Mouse (Mus musculus): ENCODE measurements around the gene Cachd1. TPM values are rescaled to one million over a fixed set of nuclear protein-coding genes. Genes with fewer than 3 reads are reported as not detected.

Cachd1 gene
- polyA plus RNA-seq, 1 experiment from 2014 or later: 7.0 TPM

- Histone ChIP-seq H3K9ac (ENCODE audit: low read length) (no peak overlapping the region), H3K4me1 (replicated peaks; ENCODE audit: control insufficient read depth, insufficient read depth) (no peaks in the 10 kb centered on the region), H3K27me3 (ENCODE audit: control insufficient read depth, insufficient read depth, low read length) (no peaks in the 10 kb centered on the region), H3K27ac (replicated peaks) (no peak overlapping the region), H3K9me3 (ENCODE audit: control insufficient read depth, low read length) (no peaks in the 10 kb centered on the region), H3K4me2 (replicated peaks; ENCODE audit: low read depth) (no peak overlapping the region), H3K36me3 (ENCODE audit: control insufficient read depth, insufficient read depth, low read length) (no peaks in the 10 kb centered on the region), H3K4me3 (ENCODE audit: low read depth, low read length) (no peak overlapping the region)
- DNase-seq (ENCODE audit: low spot score) (no peak), ATAC-seq (ENCODE audit: low FRiP score, low TSS enrichment) (no peak)
- TF ChIP-seq EP300 (optimal IDR thresholded peaks at IDR 0.05) (no peak), CTCF (IDR thresholded peaks at IDR 0.05; ENCODE audit: low read depth) (no peak)
- 59% methylated on average over 5 of the region's 5 CpGs for WGBS
Measured at GRCm38 (mm10) chr4:101026566-101026965, 250.1 kb downstream of the Cachd1 start.

GRCm38 (mm10) chr4:101026995-101027394 lies 250.5 kb downstream of the Cachd1 start:
- Histone ChIP-seq H3K4me3 (ENCODE audit: low read depth, low read length) (no peak overlapping the region), H3K4me1 (replicated peaks; ENCODE audit: control insufficient read depth, insufficient read depth) (no peaks in the 10 kb centered on the region), H3K4me2 (replicated peaks; ENCODE audit: low read depth) (no peak overlapping the region), H3K27ac (replicated peaks) (no peak overlapping the region), H3K9ac (ENCODE audit: low read length) (no peak overlapping the region), H3K36me3 (ENCODE audit: control insufficient read depth, insufficient read depth, low read length) (no peaks in the 10 kb centered on the region), H3K9me3 (ENCODE audit: control insufficient read depth, low read length) (no peaks in the 10 kb centered on the region), H3K27me3 (ENCODE audit: control insufficient read depth, insufficient read depth, low read length) (no peaks in the 10 kb centered on the region)
- DNase-seq (ENCODE audit: low spot score): no peak
- TF ChIP-seq EP300 (optimal IDR thresholded peaks at IDR 0.05) (no peak), CTCF (IDR thresholded peaks at IDR 0.05; ENCODE audit: low read depth) (no peak)
- no peak for ATAC-seq (ENCODE audit: low FRiP score, low TSS enrichment)
- 57% methylated on average over 2 of the region's 2 CpGs for WGBS

- TF ChIP-seq CTCF (IDR thresholded peaks at IDR 0.05; ENCODE audit: low read depth) (no peak), EP300 (optimal IDR thresholded peaks at IDR 0.05) (no peak)
- ATAC-seq (ENCODE audit: low FRiP score, low TSS enrichment) (no peak), DNase-seq (ENCODE audit: low spot score) (no peak)
- Histone ChIP-seq H3K36me3 (ENCODE audit: control insufficient read depth, insufficient read depth, low read length) (no peaks in the 10 kb centered on the region), H3K9me3 (ENCODE audit: control insufficient read depth, low read length) (no peaks in the 10 kb centered on the region), H3K9ac (ENCODE audit: low read length) (no peak overlapping the region), H3K4me1 (replicated peaks; ENCODE audit: control insufficient read depth, insufficient read depth) (no peaks in the 10 kb centered on the region), H3K4me2 (replicated peaks; ENCODE audit: low read depth) (no peak overlapping the region), H3K4me3 (ENCODE audit: low read depth, low read length) (no peak overlapping the region), H3K27me3 (ENCODE audit: control insufficient read depth, insufficient read depth, low read length) (no peaks in the 10 kb centered on the region), H3K27ac (replicated peaks) (no peak overlapping the region)
- WGBS: 82% methylated on average over 9 of the region's 9 CpGs
Measured at GRCm38 (mm10) chr4:101027852-101028411, 251.5 kb downstream of the Cachd1 start.

- Histone ChIP-seq H3K36me3 (ENCODE audit: control insufficient read depth, insufficient read depth, low read length) (no peaks in the 10 kb centered on the region), H3K4me2 (replicated peaks; ENCODE audit: low read depth) (no peak overlapping the region), H3K27ac (replicated peaks) (no peak overlapping the region), H3K4me1 (replicated peaks; ENCODE audit: control insufficient read depth, insufficient read depth) (no peaks in the 10 kb centered on the region), H3K9ac (ENCODE audit: low read length) (no peak overlapping the region), H3K4me3 (ENCODE audit: low read depth, low read length) (no peak overlapping the region), H3K9me3 (ENCODE audit: control insufficient read depth, low read length) (no peaks in the 10 kb centered on the region), H3K27me3 (ENCODE audit: control insufficient read depth, insufficient read depth, low read length) (no peaks in the 10 kb centered on the region)
- no peak for DNase-seq (ENCODE audit: low spot score)
- TF ChIP-seq CTCF (IDR thresholded peaks at IDR 0.05; ENCODE audit: low read depth) (no peak), EP300 (optimal IDR thresholded peaks at IDR 0.05) (no peak)
- WGBS: 66% methylated on average over 3 of the region's 3 CpGs
- ATAC-seq (ENCODE audit: low FRiP score, low TSS enrichment): no peak
Measured at GRCm38 (mm10) chr4:101033047-101033446, 256.6 kb downstream of the Cachd1 start.

- no peak for TF ChIP-seq EP300 (optimal IDR thresholded peaks at IDR 0.05)
- no peak for TF ChIP-seq CTCF (IDR thresholded peaks at IDR 0.05; ENCODE audit: low read depth)
- WGBS: 64% methylated on average over 5 of the region's 5 CpGs
- ATAC-seq (ENCODE audit: low FRiP score, low TSS enrichment) (no peak), DNase-seq (ENCODE audit: low spot score) (no peak)
- Histone ChIP-seq H3K27me3 (ENCODE audit: control insufficient read depth, insufficient read depth, low read length) (no peaks in the 10 kb centered on the region), H3K4me2 (replicated peaks; ENCODE audit: low read depth) (no peak overlapping the region), H3K27ac (replicated peaks) (no peak overlapping the region), H3K4me1 (replicated peaks; ENCODE audit: control insufficient read depth, insufficient read depth) (no peaks in the 10 kb centered on the region), H3K36me3 (ENCODE audit: control insufficient read depth, insufficient read depth, low read length) (no peaks in the 10 kb centered on the region), H3K9me3 (ENCODE audit: control insufficient read depth, low read length) (no peaks in the 10 kb centered on the region), H3K9ac (ENCODE audit: low read length) (no peak overlapping the region), H3K4me3 (ENCODE audit: low read depth, low read length) (no peak overlapping the region)
Measured at GRCm38 (mm10) chr4:101035131-101035530, 258.7 kb downstream of the Cachd1 start.

GRCm38 (mm10) chr4:101037156-101037555 lies 260.7 kb downstream of the Cachd1 start:
- Histone ChIP-seq H3K9ac (ENCODE audit: low read length) (no peak overlapping the region), H3K4me3 (ENCODE audit: low read depth, low read length) (no peak overlapping the region), H3K27me3 (ENCODE audit: control insufficient read depth, insufficient read depth, low read length) (no peaks in the 10 kb centered on the region), H3K4me2 (replicated peaks; ENCODE audit: low read depth) (no peak overlapping the region), H3K36me3 (ENCODE audit: control insufficient read depth, insufficient read depth, low read length) (no peaks in the 10 kb centered on the region), H3K4me1 (replicated peaks; ENCODE audit: control insufficient read depth, insufficient read depth) (no peaks in the 10 kb centered on the region), H3K9me3 (ENCODE audit: control insufficient read depth, low read length) (no peaks in the 10 kb centered on the region), H3K27ac (replicated peaks) (no peak overlapping the region)
- DNase-seq (ENCODE audit: low spot score) (no peak), ATAC-seq (ENCODE audit: low FRiP score, low TSS enrichment) (no peak)
- TF ChIP-seq CTCF (IDR thresholded peaks at IDR 0.05; ENCODE audit: low read depth) (no peak), EP300 (optimal IDR thresholded peaks at IDR 0.05) (no peak)
- 77% methylated on average over 7 of the region's 7 CpGs for WGBS

Measured in stomach, postnatal 0 days (tissue).